In genomic region chr2:18107561-18107960, GRCm38 (mm10) we compare ENCODE assay signal across 21 mouse cellular contexts. TPM values are rescaled to one million over a fixed set of nuclear protein-coding genes. Genes with fewer than 3 reads are reported as not detected.
DNase-seq lines count a peak whose midpoint lies in the region; ATAC-seq lines count a peak whose summit lies in the region.
"Had no signal": no experiment of that assay in that cellular context is flagged by ENCODE, and none has a peak within 500 bp of the region (broad histone marks: within the 10 kb centered on the region; RNA-seq: fewer than 3 reads in every experiment).

No protein-coding gene starts in this region.

- no peaks in the 10 kb centered on the region for H3K27me3 ChIP-seq in kidney, embryonic 16.5 days (ENCODE audit: insufficient read depth, low read length)
- H3K27me3 ChIP-seq: embryonic facial prominence, embryonic 12.5 days; forebrain, embryonic 13.5 days; forebrain, embryonic 15.5 days had no signal

- no peaks in the 10 kb centered on the region for H3K9me3 ChIP-seq in kidney, embryonic 16.5 days (ENCODE audit: low read length)
- H3K9me3 ChIP-seq: embryonic facial prominence, embryonic 10.5 days; embryonic facial prominence, embryonic 12.5 days; forebrain, embryonic 13.5 days; forebrain, embryonic 15.5 days had no signal

- peaks cover 6% of the 10 kb centered on the region; the same call in 1 of the 2 replicates for H3K36me3 ChIP-seq in kidney, embryonic 16.5 days (ENCODE audit: insufficient read depth, low read length)
- H3K36me3 ChIP-seq: forebrain, embryonic 15.5 days had no signal

- no peak for DNase-seq in kidney, adult 8-10 months
- peak; percentile 5 for DNase-seq in retina, postnatal 1 day
- no peak for DNase-seq in retina, embryonic 14.5 days (ENCODE audit: low spot score)
- DNase-seq in lung, postnatal 36 days = no peak
- DNase-seq: adrenal gland, adult 8-10 months; adrenal gland, postnatal 14 days; adrenal gland, postnatal 36 days; B cell, adult 2 months; cerebellum, adult 11-12 months; cerebellum, adult 2 months; cerebellum, adult 9-10 months; cerebellum, postnatal 10 days; cerebellum, postnatal 25 days; forebrain, postnatal 0 days had no signal

- no peak overlapping the region for H3K27ac ChIP-seq in kidney, embryonic 16.5 days (ENCODE audit: low read length)
- H3K27ac ChIP-seq: embryonic facial prominence, embryonic 10.5 days; embryonic facial prominence, embryonic 12.5 days; forebrain, embryonic 13.5 days; forebrain, embryonic 15.5 days had no signal

- ATAC-seq in kidney, embryonic 16.5 days (ENCODE audit: low FRiP score, low TSS enrichment) = peak; percentile 54; the same call in 1 of the 2 replicates
- ATAC-seq: activated CD4-positive, CD25-positive, alpha-beta regulatory T cell, adult 4 months; CD4-positive, CD25-positive, alpha-beta regulatory T cell, adult 4 months; forebrain, embryonic 13.5 days; forebrain, embryonic 15.5 days; forebrain, postnatal 0 days had no signal

- no peak overlapping the region for H3K4me3 ChIP-seq in kidney, embryonic 16.5 days (ENCODE audit: low read length)
- H3K4me3 ChIP-seq: embryonic facial prominence, embryonic 10.5 days; embryonic facial prominence, embryonic 12.5 days; forebrain, embryonic 13.5 days; forebrain, embryonic 15.5 days had no signal

- H3K4me1 ChIP-seq in kidney, embryonic 16.5 days (ENCODE audit: insufficient read depth, low read length) = peaks cover 3% of the 10 kb centered on the region; the same call in 1 of the 2 replicates
- H3K4me1 ChIP-seq: embryonic facial prominence, embryonic 10.5 days; embryonic facial prominence, embryonic 12.5 days; forebrain, embryonic 13.5 days; forebrain, embryonic 15.5 days had no signal

- no peak overlapping the region for H3K4me2 ChIP-seq in kidney, embryonic 16.5 days (replicated peaks; ENCODE audit: low read depth, low read length)
- H3K4me2 ChIP-seq: embryonic facial prominence, embryonic 12.5 days; forebrain, embryonic 13.5 days; forebrain, embryonic 15.5 days had no signal

- H3K9ac ChIP-seq in kidney, embryonic 16.5 days (replicated peaks; ENCODE audit: low read length) = no peak overlapping the region
- H3K9ac ChIP-seq: embryonic facial prominence, embryonic 12.5 days; forebrain, embryonic 13.5 days; forebrain, embryonic 15.5 days; forebrain, postnatal 0 days had no signal

RNA-seq across cellular contexts. Expression of gene Mllt10, which starts 52.5 kb away (rescaled TPM):
- 63.4 and 73.6 TPM in 2 replicates for polyA plus RNA-seq in kidney, embryonic 16.5 days (2015; fragmentation: Nextera tagmentation; extraction: Ambion mirVana)

RNA-seq across cellular contexts. Expression of gene Skida1, which starts 58.7 kb away (rescaled TPM):
- 8.8 and 9.2 TPM in 2 replicates for polyA plus RNA-seq in kidney, embryonic 16.5 days (2015; fragmentation: Nextera tagmentation; extraction: Ambion mirVana)
